Mouse (Mus musculus) erythroid progenitor cell, adult 5-6 weeks (primary cell): ENCODE measurements at regions not wholly inside any gene's neighbourhood (a gene's known extent, or its start where the extent isn't known, plus 50 kb on each side); places are given as distances from the start of the nearest gene placed in this dataset.

ENCODE experiments used
- ATAC-seq: replicated peaks from 2 replicates; pipeline ENCODE4 v1.8.0; 2016; ENCODE audit warnings: moderate number of reproducible peaks, mild to moderate bottlenecking, moderate TSS enrichment, inconsistent platforms; ENCODE audit not compliant: poor library complexity, low FRiP score, severe bottlenecking

DNA sequence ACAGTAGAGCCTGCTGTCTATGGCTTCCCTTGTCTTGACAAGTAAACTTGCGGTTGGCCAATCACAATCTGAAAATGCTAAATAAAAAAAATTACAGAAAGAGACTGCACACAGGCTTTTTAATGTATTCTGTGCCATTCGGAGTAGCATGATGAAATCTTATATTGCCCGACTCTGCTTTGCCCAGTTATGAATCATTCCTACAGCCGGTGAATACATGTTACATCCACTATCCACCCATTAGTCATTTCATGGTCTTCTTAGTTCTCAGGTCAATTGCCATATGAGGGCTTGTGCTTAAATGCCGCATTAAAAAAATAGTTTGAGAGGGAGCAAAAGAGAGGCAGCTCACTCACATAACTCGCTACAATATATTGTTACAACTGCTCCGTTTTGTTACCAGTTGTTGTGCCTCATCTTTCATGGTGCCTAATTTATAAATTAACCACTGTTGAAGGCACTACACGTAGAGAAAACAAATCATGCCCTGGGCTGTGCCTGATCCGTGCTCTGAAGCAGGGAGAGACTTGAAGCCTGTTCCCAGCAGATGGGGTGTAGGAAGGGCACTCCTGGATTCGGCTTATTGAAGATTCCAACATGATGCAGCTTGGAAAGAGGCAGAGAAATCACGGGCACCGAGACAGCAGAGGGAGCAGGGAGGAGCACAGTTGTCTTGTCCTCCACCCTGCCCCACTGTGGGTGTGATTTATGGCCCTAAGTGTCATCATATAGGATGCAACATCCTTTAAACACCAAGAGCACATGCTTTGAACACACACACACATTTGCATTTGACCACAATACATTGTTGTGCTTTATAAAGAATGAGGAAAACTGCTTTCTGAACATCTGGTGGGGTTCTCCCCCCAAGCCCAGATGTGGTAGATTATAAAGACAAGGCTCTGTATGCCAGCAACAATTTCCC is 427.0 kb upstream of the Zmiz1 start:
- no peak for ATAC-seq

GRCm38 (mm10) chr14:25032899-25033298 is 426.1 kb upstream of the Zmiz1 start:
- ATAC-seq = no peak

- no peak for ATAC-seq
Measured at GRCm38 (mm10) chr14:25042265-25042664, 416.7 kb upstream of the Zmiz1 start.

DNA sequence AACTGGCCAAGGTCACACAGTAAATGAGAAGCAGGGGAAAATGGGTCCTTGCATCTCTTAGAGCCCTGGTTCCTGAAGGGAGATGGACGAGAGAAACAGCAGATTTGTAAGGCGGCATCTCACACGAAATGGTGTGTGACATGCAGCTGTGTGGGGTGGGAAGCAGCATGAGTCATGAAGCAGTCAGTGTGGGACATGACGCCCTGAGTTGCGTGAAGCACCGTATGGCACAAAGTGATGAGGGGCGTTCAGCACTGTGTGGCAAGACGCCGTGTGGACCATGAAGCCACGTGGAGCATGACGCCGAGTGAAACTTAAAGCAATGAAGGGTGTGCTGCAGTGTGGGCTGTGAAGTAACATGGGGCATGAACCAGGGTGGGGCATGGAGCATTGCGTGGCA is 414.9 kb upstream of the Zmiz1 start:
- no peak for ATAC-seq

DNA sequence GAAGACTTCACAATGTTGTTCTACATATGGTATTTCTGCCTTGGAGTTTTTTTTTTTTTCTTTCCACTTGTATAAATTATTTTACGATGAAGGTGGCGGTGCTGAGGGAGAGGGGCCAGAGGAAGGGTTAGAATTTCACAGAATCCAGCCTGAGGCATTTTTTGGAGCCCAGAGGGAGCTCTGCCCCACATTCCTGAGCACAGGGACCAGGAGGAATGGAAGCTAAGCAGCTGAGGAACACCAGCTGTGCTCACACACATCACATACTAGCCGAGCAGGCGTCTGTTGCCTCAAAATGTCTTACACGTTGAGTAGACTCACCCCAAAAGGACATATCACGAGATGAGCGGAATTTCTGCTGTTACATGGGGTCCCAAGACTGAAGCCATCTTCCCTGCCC is 414.1 kb upstream of the Zmiz1 start:
- no peak for ATAC-seq

GRCm38 (mm10) chr14:25050674-25051251 is 408.2 kb upstream of the Zmiz1 start:
- no peak for ATAC-seq

DNA sequence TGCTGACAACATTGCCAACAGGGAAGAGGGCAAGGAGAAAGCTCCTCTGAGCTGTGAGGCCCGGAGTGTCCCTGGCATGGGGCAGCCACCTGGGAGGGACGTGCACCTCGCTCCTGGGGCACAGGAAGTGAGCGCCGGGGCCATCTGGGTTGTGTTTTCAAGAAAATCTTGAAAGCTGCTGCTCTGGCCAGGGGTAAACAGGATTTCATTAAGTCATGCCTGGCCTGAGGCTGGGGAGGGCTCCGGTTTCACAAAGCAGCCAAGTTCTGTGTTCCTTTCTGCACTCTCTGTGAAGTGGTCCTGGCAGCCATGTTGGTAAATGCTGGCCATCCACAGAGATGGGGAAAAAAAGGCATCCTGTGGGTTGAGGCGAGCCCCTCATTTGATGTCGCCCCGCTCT is 406.8 kb upstream of the Zmiz1 start:
- no peak for ATAC-seq

DNA sequence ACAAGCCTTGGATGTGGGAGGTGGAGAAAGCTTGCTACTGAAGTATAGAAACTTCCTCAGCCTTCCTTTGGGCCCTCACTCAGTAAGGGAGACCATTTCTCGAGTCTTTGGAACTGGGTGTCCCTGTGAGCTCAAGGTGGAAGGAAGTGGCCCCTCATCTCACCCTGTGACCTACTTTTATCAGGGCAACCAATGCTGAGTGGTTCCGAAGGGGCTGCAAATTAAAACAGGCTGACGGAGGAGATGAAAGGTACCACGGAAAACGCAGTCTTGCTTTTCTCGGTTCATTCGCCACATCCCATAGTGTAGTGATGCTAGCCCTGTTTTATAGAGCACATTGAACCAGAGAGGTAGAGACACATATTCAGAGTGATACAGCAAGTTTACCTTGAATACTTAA is 399.6 kb upstream of the Zmiz1 start:
- no peak for ATAC-seq

DNA sequence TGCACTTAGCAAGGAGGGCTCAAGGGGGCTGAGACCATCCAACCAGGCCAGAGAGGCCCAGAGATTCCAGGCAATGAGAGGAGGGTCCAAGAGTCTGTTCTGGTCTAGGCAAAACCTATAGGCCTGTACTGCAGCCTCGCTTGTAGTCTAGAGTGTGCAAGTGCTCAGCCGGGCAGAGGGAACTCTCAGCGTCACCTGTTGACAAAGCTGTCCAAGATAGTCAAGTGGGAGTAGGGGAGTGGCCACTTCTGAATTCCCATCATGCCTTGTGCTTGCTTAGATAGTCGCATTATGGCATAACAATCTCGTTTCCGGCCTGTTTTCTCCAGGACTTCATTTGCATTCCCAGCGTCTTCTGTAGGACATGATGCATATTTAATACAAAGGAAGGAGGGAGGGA is 398.7 kb upstream of the Zmiz1 start:
- no peak for ATAC-seq

DNA sequence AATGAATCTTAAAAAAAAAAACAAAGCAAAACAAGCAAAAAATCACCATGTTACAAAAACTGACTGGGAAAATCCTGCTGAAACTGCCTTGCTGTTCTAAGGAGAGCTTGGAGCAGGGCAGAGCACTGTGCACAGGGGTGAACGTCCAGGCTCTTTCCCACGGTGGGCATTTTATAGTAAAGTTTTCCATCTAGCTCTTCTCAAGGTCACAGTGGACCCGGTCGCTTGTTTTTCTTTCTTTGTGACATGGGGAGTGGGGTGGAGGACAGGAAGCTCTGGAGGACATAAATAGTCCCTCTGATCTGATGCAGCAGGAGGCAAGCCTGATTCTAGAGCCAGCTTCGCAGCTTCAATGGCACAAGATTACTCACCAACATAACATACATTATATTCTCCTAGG is 395.9 kb upstream of the Zmiz1 start:
- ATAC-seq = no peak

GRCm38 (mm10) chr14:25064190-25064947 is 394.6 kb upstream of the Zmiz1 start:
- no peak for ATAC-seq

DNA sequence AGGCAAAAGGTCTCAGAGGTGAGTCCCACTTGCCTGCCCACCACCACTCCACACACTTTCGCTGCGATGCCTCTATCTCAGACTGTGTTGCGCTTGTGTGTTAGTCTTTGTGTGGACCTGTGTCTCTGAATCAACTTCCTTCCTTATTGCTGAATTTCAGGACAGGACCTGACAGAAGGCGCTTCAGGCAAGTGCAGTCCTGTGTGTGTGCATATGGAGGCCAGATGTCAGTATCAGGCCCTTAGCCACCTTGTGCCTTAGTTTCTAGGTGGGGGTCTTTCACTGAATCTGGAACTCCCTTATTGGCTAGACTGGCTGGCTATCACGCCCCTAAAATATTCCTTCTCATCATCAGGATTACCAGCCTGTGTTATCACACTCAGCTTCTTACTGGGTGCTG is 391.6 kb upstream of the Zmiz1 start:
- no peak for ATAC-seq

- ATAC-seq = no peak
Measured at GRCm38 (mm10) chr14:25068430-25068829, 390.6 kb upstream of the Zmiz1 start.

GRCm38 (mm10) chr14:25073143-25073542 is 385.8 kb upstream of the Zmiz1 start:
- no peak for ATAC-seq

DNA sequence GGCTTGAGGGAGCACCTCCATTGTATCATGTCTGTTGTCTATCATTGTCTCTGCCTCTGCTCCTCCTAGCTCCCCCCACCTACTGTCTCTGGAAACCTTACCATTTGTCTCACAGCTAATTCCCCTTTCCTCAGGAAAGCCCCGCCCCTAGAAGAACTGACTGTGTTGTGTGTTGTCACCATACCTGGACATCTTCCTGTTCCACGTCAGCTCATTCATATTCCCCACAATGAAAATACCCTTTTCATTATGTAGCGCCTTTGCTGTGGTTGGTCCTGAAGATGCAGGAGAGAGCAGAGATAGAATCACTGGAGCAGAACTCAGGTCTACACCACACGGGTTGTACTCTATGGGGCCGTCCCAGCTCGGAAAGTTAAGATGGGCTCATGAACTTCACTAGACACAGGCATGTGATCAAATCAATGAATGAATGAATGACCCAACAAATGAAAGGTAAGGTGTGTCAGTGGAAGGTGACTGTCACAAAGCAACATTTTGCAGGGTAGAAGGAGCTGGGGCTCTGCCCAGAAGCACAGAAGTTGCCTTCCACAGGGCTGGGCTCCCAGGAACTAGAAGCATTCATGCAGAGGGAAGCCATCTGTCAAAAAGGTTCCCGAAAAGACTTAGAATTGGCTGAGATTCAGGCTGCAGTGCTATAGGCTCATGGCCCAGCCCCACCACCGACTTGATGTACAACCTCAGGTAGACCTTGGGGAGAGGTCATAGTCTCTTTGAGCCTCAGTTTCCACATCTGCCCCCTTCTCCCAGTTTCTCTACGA is 384.8 kb upstream of the Zmiz1 start:
- no peak for ATAC-seq

DNA sequence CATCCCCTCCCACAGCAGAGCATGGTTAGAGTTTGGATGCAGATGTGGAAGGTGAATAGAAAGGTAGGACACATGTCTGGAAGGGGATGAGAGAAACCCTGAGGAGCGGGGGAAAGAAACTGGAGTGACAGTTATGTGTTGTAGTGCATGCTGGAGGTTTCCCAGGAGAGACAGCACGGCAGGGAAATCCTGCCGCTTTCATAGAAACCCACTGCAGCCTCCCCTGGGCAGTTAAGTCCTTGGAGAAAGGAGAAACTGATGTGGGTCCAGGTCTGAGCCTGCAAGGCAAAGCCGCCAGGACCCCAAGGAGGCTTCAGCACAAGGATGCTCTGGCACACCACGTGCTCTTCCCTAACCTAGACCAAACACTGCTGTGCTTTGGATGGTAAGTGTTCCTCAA is 384.1 kb upstream of the Zmiz1 start:
- no peak for ATAC-seq

DNA sequence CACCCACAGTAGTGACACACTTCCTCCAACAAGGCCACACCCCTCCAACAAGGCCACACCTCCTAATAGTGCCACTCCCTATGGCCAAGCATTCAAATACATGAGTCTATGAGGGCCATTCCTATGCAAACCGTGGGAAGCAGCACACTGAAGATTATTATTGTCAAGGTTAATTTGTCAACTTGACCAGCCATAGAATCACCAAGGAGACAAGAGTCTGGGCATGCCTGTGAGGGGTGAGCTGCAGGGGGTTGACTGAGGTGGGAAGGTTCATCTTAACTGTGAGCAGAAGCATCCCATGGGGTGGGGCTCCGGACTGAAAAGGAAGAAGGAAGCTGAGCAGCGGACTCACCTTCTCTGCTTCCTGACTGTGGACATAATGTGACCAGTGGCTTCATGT is 378.6 kb upstream of the Zmiz1 start:
- ATAC-seq = no peak

DNA sequence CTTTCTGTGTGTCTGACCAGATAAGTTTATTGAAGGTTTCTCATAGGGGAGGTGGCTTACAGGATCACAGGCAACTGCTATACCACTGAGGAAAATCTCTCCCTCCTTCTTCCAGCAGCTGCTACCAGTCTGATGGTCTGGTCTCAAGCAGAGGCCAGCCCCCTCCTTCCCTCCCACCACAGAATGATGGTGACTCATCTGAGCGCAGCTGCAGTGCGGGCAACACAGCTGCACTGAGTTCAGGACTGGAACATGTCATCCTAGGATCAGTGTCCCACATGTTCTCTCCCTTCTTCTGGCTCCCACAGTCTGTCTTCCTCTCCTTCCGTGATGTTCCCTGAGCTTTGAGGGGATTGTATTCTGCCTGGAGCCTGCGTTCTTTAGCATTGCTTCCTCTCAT is 375.1 kb upstream of the Zmiz1 start:
- no peak for ATAC-seq

GRCm38 (mm10) chr14:25096786-25097185 is 362.2 kb upstream of the Zmiz1 start:
- ATAC-seq = no peak

- ATAC-seq = no peak
Measured at GRCm38 (mm10) chr14:25105391-25105790, 353.6 kb upstream of the Zmiz1 start.
